Mouse (Mus musculus) cerebellum, adult 2 months (tissue): ENCODE results near the gene Rbms3.

Experiments used
- CTCF ChIP-seq: fragments of 200-500 bp; IDR thresholded peaks from 2 replicates; pipeline ENCODE4 v1.5.1; 2011; ENCODE audit warnings: low read depth, mild to moderate bottlenecking, control low read depth, low read length, moderate library complexity, borderline replicate concordance; ENCODE audit not compliant: insufficient read depth
- POLR2A ChIP-seq: fragments of 200-500 bp; IDR thresholded peaks from 2 replicates; pipeline ENCODE4 v1.6.1; 2011; ENCODE audit warnings: low read length, control low read depth, borderline replicate concordance; ENCODE audit not compliant: insufficient read depth

- TF ChIP-seq POLR2A (no peak), CTCF (no peak)
Observed at GRCm38 (mm10) chr9:117380876-117381275, 248.8 kb downstream of the Rbms3 start.
